Mouse (Mus musculus): ENCODE results near the gene Pitx2.

DNA sequence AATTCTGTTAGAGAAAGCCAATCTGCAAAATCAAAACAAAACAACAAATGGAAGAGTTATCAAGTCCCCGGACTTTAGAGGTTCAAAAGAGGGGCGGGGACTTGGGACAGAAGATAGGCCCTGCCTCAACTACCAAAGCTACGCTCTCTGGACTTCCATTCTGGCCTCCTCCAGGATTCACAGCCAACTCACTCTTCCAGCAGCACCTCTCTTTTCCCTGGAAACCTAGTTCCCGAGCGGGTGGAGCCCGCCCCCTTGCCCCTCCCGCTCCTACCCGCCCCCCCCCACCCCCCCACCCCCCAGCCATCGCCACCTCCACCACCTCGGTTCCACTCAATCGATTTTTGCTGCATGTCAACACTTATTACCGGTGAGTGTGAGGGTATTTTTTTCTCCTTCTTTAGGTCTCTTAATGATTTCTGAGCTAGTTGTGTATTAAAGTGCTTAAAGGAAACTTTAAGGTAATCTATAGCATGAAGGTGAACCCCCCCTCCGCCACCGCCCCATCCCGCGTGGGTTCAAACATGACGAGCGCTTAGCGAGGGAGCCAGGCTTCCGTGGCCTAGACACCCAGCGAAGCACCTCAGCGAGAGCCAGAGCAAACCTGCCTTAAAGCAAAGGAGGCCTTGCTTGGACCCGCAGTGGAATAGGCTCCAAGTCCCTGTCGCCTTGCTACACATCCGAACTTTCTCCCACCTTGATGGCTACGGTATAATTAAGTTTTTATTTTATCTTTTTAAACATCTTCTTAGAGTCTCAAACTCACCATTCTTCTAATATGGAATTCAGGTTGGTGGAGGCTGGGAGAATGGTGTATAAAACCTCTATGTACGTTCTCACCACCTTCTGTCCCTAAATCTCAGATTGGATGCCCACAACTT is 21.9 kb downstream of the Pitx2 start:
- TF ChIP-seq CTCF (IDR thresholded peaks at IDR 0.05; ENCODE audit: control insufficient read depth, insufficient read depth, low read length) (no peak), POLR2A (IDR thresholded peaks at IDR 0.05; ENCODE audit: borderline replicate concordance, control insufficient read depth, low read depth, low read length) (no peak)

Measured in bone marrow, adult 2 months (tissue).